Mouse (Mus musculus) spleen, postnatal 36 days (tissue): ENCODE measurements around the gene Ism2.

ENCODE experiments used
- DNase-seq, 2 experiments: peaks; one replicate each; pipeline ENCODE4 v3.0.0; 2022; ENCODE audit warnings: low spot score in 2 of 2, mixed read lengths in 1 of 2

Gene Ism2

GRCm38 (mm10) chr12:87230379-87230895 is 69.1 kb downstream of the Ism2 start:
- no peak for DNase-seq

- DNase-seq, result no peak
These were observed 69.9 kb downstream of the Ism2 start for GRCm38 (mm10) chr12:87229633-87230032.
